Mouse (Mus musculus) bone marrow macrophage, adult 2 months (primary cell): ENCODE results near the gene Gm17018.

ENCODE experiments used
- CTCF ChIP-seq: IDR thresholded peaks from 2 replicates; pipeline ENCODE4 v1.5.1; 2012; ENCODE audit warnings: low read depth, mild to moderate bottlenecking, low read length, moderate library complexity
- POLR2A ChIP-seq: IDR thresholded peaks from 2 replicates; pipeline ENCODE4 v1.6.1; 2012; ENCODE audit warnings: mild to moderate bottlenecking, low read depth, low read length, borderline replicate concordance

- TF ChIP-seq POLR2A (no peak), CTCF (no peak)
Observed at GRCm38 (mm10) chr19:45616214-45616518, 55.8 kb downstream of the Gm17018 start.
